Mouse (Mus musculus) MEL (cell line): ENCODE data around the gene Wasl. TPM values are rescaled to one million over a fixed set of nuclear protein-coding genes. Genes with fewer than 3 reads are reported as not detected.

ENCODE experiments used
- DNase-seq: peaks from one replicate; pipeline ENCODE4 v3.0.0; 2011; ENCODE audit warnings: low read depth, low spot score
- H3K27ac ChIP-seq: 2 replicates; pipeline ENCODE4 v1.5.1; 2012; ENCODE audit warnings: low read depth, mild to moderate bottlenecking, control low read depth, low read length, moderate library complexity; ENCODE audit not compliant: control insufficient read depth
- H3K27me3 ChIP-seq, 2 experiments: fragments of 150-350 bp in 1 of 2; sonication (generic) in 1 of 2; 2 replicates each; pipeline ENCODE4 v1.6.1; 2012; ENCODE audit warnings: low read length in 2 of 2, mild to moderate bottlenecking in 2 of 2, improper control_type of control experiment in 1 of 2, moderate library complexity in 1 of 2; ENCODE audit not compliant: insufficient read depth in 2 of 2, control insufficient read depth in 1 of 2
- H3K36me3 ChIP-seq, 2 experiments: 2 replicates each; pipeline ENCODE4 v1.6.1; 2012 to 2014; ENCODE audit warnings: low read length in 2 of 2, improper control_type of control experiment in 1 of 2, inconsistent platforms in 1 of 2, mild to moderate bottlenecking in 1 of 2; ENCODE audit not compliant: insufficient read depth in 2 of 2, control insufficient read depth in 1 of 2
- H3K4me1 ChIP-seq, 2 experiments: fragments of 150-350 bp in 1 of 2; sonication (generic) in 1 of 2; 2 replicates each; pipeline ENCODE4 v1.6.1; 2012; ENCODE audit warnings: low read length in 2 of 2, improper control_type of control experiment in 1 of 2, mild to moderate bottlenecking in 1 of 2; ENCODE audit not compliant: insufficient read depth in 2 of 2, control insufficient read depth in 1 of 2
- H3K4me3 ChIP-seq, 2 experiments: fragments of 150-350 bp in 1 of 2; sonication (generic) in 1 of 2; 2 replicates each; pipeline ENCODE4 v1.5.1; 2012; ENCODE audit warnings: low read depth in 2 of 2, low read length in 2 of 2, mild to moderate bottlenecking in 2 of 2, moderate library complexity in 2 of 2, control low read depth in 1 of 2, improper control_type of control experiment in 1 of 2; ENCODE audit not compliant: control insufficient read depth in 1 of 2, insufficient read depth in 1 of 2
- H3K79me2 ChIP-seq: 2 replicates; pipeline ENCODE4 v1.6.1; 2012; ENCODE audit warnings: mild to moderate bottlenecking, low read length, moderate library complexity; ENCODE audit not compliant: control insufficient read depth, poor library complexity, insufficient read depth
- H3K9ac ChIP-seq: 2 replicates; pipeline ENCODE4 v1.6.1; 2012; ENCODE audit warnings: low read depth, mild to moderate bottlenecking, control low read depth, low read length, moderate library complexity; ENCODE audit not compliant: control insufficient read depth, poor library complexity, severe bottlenecking
- H3K9me3 ChIP-seq: fragments of 150-350 bp; sonication (generic); replicated peaks from 2 replicates; pipeline ENCODE4 v1.6.1; 2012; ENCODE audit warnings: mild to moderate bottlenecking, low read length, improper control_type of control experiment, moderate library complexity; ENCODE audit not compliant: insufficient read depth
- CHD1 ChIP-seq: IDR thresholded peaks from 2 replicates; pipeline ENCODE4 v1.6.1; 2012; ENCODE audit warnings: low read depth, mild to moderate bottlenecking, inconsistent platforms, low read length, improper control_type of control experiment
- CTCF ChIP-seq, 3 experiments: IDR thresholded peaks in 2 of 3; conservative IDR thresholded peaks in 1 of 3; 2 replicates each; pipeline ENCODE4 v1.5.1; 2011 to 2012; ENCODE audit warnings: low read length in 3 of 3, low read depth in 2 of 3, mild to moderate bottlenecking in 2 of 3, improper control_type of control experiment in 1 of 3, inconsistent platforms in 1 of 3, mixed read lengths in 1 of 3, moderate library complexity in 1 of 3; ENCODE audit not compliant: control insufficient read depth in 1 of 3, insufficient read depth in 1 of 3, poor library complexity in 1 of 3, severe bottlenecking in 1 of 3
- E2F4 ChIP-seq: IDR thresholded peaks from 2 replicates; pipeline ENCODE4 v1.6.1; 2011; ENCODE audit warnings: low read depth, low read length, improper control_type of control experiment, borderline replicate concordance
- ELF1 ChIP-seq: IDR thresholded peaks from 2 replicates; pipeline ENCODE4 v1.6.1; 2014; ENCODE audit warnings: low read depth, mild to moderate bottlenecking, inconsistent platforms, low read length, improper control_type of control experiment, moderate library complexity
- EP300 ChIP-seq, 2 experiments: IDR thresholded peaks; 2 replicates each; pipeline ENCODE4 v1.6.1; 2011; ENCODE audit warnings: improper control_type of control experiment in 2 of 2, low read length in 2 of 2, low read depth in 1 of 2, mild to moderate bottlenecking in 1 of 2
- HCFC1 ChIP-seq: IDR thresholded peaks from 2 replicates; pipeline ENCODE4 v1.6.1; 2012; ENCODE audit warnings: low read depth, mild to moderate bottlenecking, inconsistent platforms, low read length, improper control_type of control experiment, moderate library complexity
- JUND ChIP-seq: IDR thresholded peaks from 2 replicates; pipeline ENCODE4 v1.6.1; 2011; ENCODE audit warnings: low read depth, mild to moderate bottlenecking, improper control_type of control experiment, low read length
- KAT2A ChIP-seq: conservative IDR thresholded peaks from 2 replicates; pipeline ENCODE4 v1.6.1; 2012; ENCODE audit warnings: low read depth, low read length, improper control_type of control experiment, inconsistent platforms
- MAZ ChIP-seq: IDR thresholded peaks from 2 replicates; pipeline ENCODE4 v1.6.1; 2012; ENCODE audit warnings: low read depth, mild to moderate bottlenecking, inconsistent platforms, low read length, improper control_type of control experiment
- MEF2A ChIP-seq: IDR thresholded peaks from 2 replicates; pipeline ENCODE4 v1.6.1; 2014; ENCODE audit warnings: low read depth, mild to moderate bottlenecking, inconsistent platforms, low read length, improper control_type of control experiment; ENCODE audit not compliant: poor library complexity, insufficient replicate concordance, severe bottlenecking; ENCODE audit errors: extremely low read depth
- NRF1 ChIP-seq: IDR thresholded peaks from 2 replicates; pipeline ENCODE4 v1.6.1; 2014; ENCODE audit warnings: low read depth, mild to moderate bottlenecking, inconsistent platforms, low read length, improper control_type of control experiment, moderate library complexity; ENCODE audit not compliant: poor library complexity, insufficient read depth, severe bottlenecking
- POLR2AphosphoS5 ChIP-seq: IDR thresholded peaks from 2 replicates; pipeline ENCODE4 v1.6.1; 2012; ENCODE audit warnings: low read depth, borderline replicate concordance, mild to moderate bottlenecking, inconsistent platforms, low read length, moderate library complexity, mixed read lengths
- SMC3 ChIP-seq: IDR thresholded peaks from 2 replicates; pipeline ENCODE4 v1.6.1; 2011; ENCODE audit warnings: low read depth, low read length, improper control_type of control experiment
- TBP ChIP-seq: IDR thresholded peaks from 2 replicates; pipeline ENCODE4 v1.8.0; 2011; ENCODE audit warnings: low read depth, low read length, improper control_type of control experiment
- ZC3H11A ChIP-seq: IDR thresholded peaks from 2 replicates; pipeline ENCODE4 v1.6.1; 2012; ENCODE audit warnings: low read depth, mild to moderate bottlenecking, inconsistent platforms, low read length, improper control_type of control experiment
- ZNF384 ChIP-seq: IDR thresholded peaks from 2 replicates; pipeline ENCODE4 v1.6.1; 2012; ENCODE audit warnings: low read depth, mild to moderate bottlenecking, inconsistent platforms, low read length, improper control_type of control experiment
- polyA plus RNA-seq, 2 experiments: library from polyadenylated mRNA; stranded (reverse) in 1 of 2; unstranded in 1 of 2; fragments of >175 nt in 1 of 2; fragments of >200 nt in 1 of 2; gene quantifications; 2 replicates each; pipeline versions ENCODE4 v1.2.1 to v1.2.4; 2012; ENCODE audit warnings: low replicate concordance in 2 of 2, low read depth in 1 of 2; ENCODE audit not compliant: insufficient read length in 2 of 2, insufficient read depth in 1 of 2, missing spikeins in 1 of 2
- total RNA-seq: library from RNA; depleted of rRNA; stranded (reverse); fragments of 300-350 nt; gene quantifications from 2 replicates; pipeline ENCODE4 v1.2.3, GENCODE M21; 2012

Gene Wasl
- total and polyA plus RNA-seq, 3 experiments, result 4.3 to 33.3 (median 9.5) TPM

GRCm38 (mm10) chr6:24606512-24606911 lies 58.3 kb downstream of the Wasl start:
- H3K79me2 ChIP-seq, result no peaks in the 10 kb centered on the region
- no peaks in the 10 kb centered on the region; a peak in 1 of 4 replicates for H3K4me1 ChIP-seq
- no peak overlapping the region for H3K27ac ChIP-seq
- H3K4me3 ChIP-seq, result no peak overlapping the region
- no peaks in the 10 kb centered on the region for H3K36me3 ChIP-seq
- no peak overlapping the region for H3K9ac ChIP-seq
- TF ChIP-seq E2F4, result no peak
- no peaks in the 10 kb centered on the region for H3K9me3 ChIP-seq
- H3K27me3 ChIP-seq, result no peaks in the 10 kb centered on the region
- no peak for DNase-seq

GRCm38 (mm10) chr6:24605631-24606030 lies 59.2 kb downstream of the Wasl start:
- H3K27ac ChIP-seq, result no peak overlapping the region
- no peak for DNase-seq
- H3K4me1 ChIP-seq, result no peaks in the 10 kb centered on the region; a peak in 1 of 4 replicates
- no peak for TF ChIP-seq ZNF384
- TF ChIP-seq SMC3, result no peak
- TF ChIP-seq ELF1, result no peak
- TF ChIP-seq CHD1, result no peak
- TF ChIP-seq TBP, result no peak
- no peak for TF ChIP-seq POLR2AphosphoS5
- TF ChIP-seq KAT2A, result no peak
- no peak for TF ChIP-seq EP300 (IDR thresholded peaks at IDR 0.05; ENCODE audit: low read depth in 1 of 2, low read length in 2 of 2)
- no peak for TF ChIP-seq HCFC1
- no peak for TF ChIP-seq MAZ
- no peak for TF ChIP-seq NRF1
- no peak for TF ChIP-seq CTCF (IDR thresholded peaks at IDR 0.05 in 2 of 3, conservative IDR thresholded peaks at IDR 0.05 in 1 of 3; ENCODE audit: control insufficient read depth in 1 of 3, insufficient read depth in 1 of 3, low read depth in 2 of 3, low read length in 3 of 3, poor library complexity in 1 of 3, severe bottlenecking in 1 of 3)
- no peak for TF ChIP-seq MEF2A
- no peak for TF ChIP-seq ZC3H11A
- no peak for TF ChIP-seq JUND
- TF ChIP-seq, all 39 proteins: peak for 0
- Histone ChIP-seq H3K36me3 (no peaks in the 10 kb centered on the region), H3K79me2 (no peaks in the 10 kb centered on the region), H3K9ac (no peak overlapping the region), H3K27me3 (no peaks in the 10 kb centered on the region), H3K4me3 (no peak overlapping the region), H3K9me3 (no peaks in the 10 kb centered on the region)
